Mouse (Mus musculus): ENCODE results near the gene Plppr4. TPM values are rescaled to one million over a fixed set of nuclear protein-coding genes. Genes with fewer than 3 reads are reported as not detected.

Gene Plppr4
- total RNA-seq, 1 experiment, result not detected

- in situ Hi-C loops (cut with MboI; ENCODE audit: low sequenced_read_pairs in 2 of 2, unreplicated experiment in 2 of 2), result no loop called here
- H3K27ac ChIP-seq (ENCODE audit: insufficient read depth, low read depth, low read length, poor library complexity, severe bottlenecking), result no peak overlapping the region
- no peaks in the 10 kb centered on the region for H3K9me3 ChIP-seq (ENCODE audit: control insufficient read depth, insufficient read depth, low read depth, low read length)
- DNase-seq (ENCODE audit: low read depth, low spot score), result no peak
- TF ChIP-seq CHD2 (IDR thresholded peaks at IDR 0.05; ENCODE audit: low read depth, low read length) (no peak), HCFC1 (IDR thresholded peaks at IDR 0.05; ENCODE audit: borderline replicate concordance, insufficient read depth, low read length) (no peak), MAFK (IDR thresholded peaks at IDR 0.05; ENCODE audit: insufficient read depth, low read depth, low read length) (no peak), ZC3H11A (IDR thresholded peaks at IDR 0.05; ENCODE audit: borderline replicate concordance, low read depth, low read length) (no peak), ZNF384 (IDR thresholded peaks at IDR 0.05; ENCODE audit: low read depth, low read length) (no peak)
- H3K4me1 ChIP-seq (ENCODE audit: control insufficient read depth in 2 of 2, insufficient read depth in 2 of 2, low read length in 2 of 2, poor library complexity in 1 of 2), result peaks cover 2 to 4% of the 10 kb centered on the region in 2 experiments; a peak in 3 of 4 replicates
- H3K4me3 ChIP-seq (ENCODE audit: insufficient read depth in 1 of 2, low read depth in 1 of 2, low read length in 2 of 2, poor library complexity in 1 of 2, severe bottlenecking in 1 of 2), result no peak overlapping the region
- no peak overlapping the region for H3K9ac ChIP-seq (ENCODE audit: insufficient read depth, low read depth, low read length, poor library complexity, severe bottlenecking)
- H3K36me3 ChIP-seq (ENCODE audit: control insufficient read depth, insufficient read depth, low read length, poor library complexity, severe bottlenecking), result no peaks in the 10 kb centered on the region
Observed at GRCm38 (mm10) chr3:117308895-117309579, 51.6 kb downstream of the Plppr4 start.

GRCm38 (mm10) chr3:117307555-117307954 lies 53.1 kb downstream of the Plppr4 start:
- TF ChIP-seq HCFC1 (IDR thresholded peaks at IDR 0.05; ENCODE audit: borderline replicate concordance, insufficient read depth, low read length) (no peak), ZC3H11A (IDR thresholded peaks at IDR 0.05; ENCODE audit: borderline replicate concordance, low read depth, low read length) (no peak), MAFK (IDR thresholded peaks at IDR 0.05; ENCODE audit: insufficient read depth, low read depth, low read length) (no peak), CHD2 (IDR thresholded peaks at IDR 0.05; ENCODE audit: low read depth, low read length) (no peak), ZNF384 (IDR thresholded peaks at IDR 0.05; ENCODE audit: low read depth, low read length) (no peak)
- H3K27ac ChIP-seq (ENCODE audit: insufficient read depth, low read depth, low read length, poor library complexity, severe bottlenecking), result no peak overlapping the region
- no peak overlapping the region for H3K4me3 ChIP-seq (ENCODE audit: insufficient read depth in 1 of 2, low read depth in 1 of 2, low read length in 2 of 2, poor library complexity in 1 of 2, severe bottlenecking in 1 of 2)
- H3K9me3 ChIP-seq (ENCODE audit: control insufficient read depth, insufficient read depth, low read depth, low read length), result no peaks in the 10 kb centered on the region
- H3K9ac ChIP-seq (ENCODE audit: insufficient read depth, low read depth, low read length, poor library complexity, severe bottlenecking), result no peak overlapping the region
- DNase-seq (ENCODE audit: low read depth, low spot score), result no peak
- in situ Hi-C loops (cut with MboI; ENCODE audit: low sequenced_read_pairs in 2 of 2, unreplicated experiment in 2 of 2), result no loop called here
- peaks cover 2 to 4% of the 10 kb centered on the region in 2 experiments; a peak in 3 of 4 replicates for H3K4me1 ChIP-seq (ENCODE audit: control insufficient read depth in 2 of 2, insufficient read depth in 2 of 2, low read length in 2 of 2, poor library complexity in 1 of 2)
- no peaks in the 10 kb centered on the region for H3K36me3 ChIP-seq (ENCODE audit: control insufficient read depth, insufficient read depth, low read length, poor library complexity, severe bottlenecking)

DNA sequence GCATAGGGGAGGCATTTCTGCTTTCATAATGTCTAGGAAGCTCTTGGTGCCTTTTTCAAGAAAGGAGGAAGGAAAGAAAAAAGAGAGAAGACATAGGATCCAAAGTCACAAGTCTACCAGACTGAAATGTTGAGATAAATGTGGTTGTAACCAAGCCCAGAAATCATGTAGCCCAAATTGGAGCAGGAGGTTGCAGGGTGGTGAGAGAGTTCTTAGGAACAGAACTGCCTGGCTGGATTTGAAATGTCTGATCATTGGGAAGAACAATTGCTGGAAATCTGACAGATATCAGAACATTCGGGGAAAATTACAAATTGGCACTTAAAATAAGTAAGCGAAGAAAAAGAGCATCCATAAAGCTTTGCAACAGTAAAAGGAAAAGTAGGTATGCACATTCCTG lies 56.6 kb downstream of the Plppr4 start:
- H3K9ac ChIP-seq (ENCODE audit: insufficient read depth, low read depth, low read length, poor library complexity, severe bottlenecking), result no peak overlapping the region
- no peak overlapping the region for H3K4me3 ChIP-seq (ENCODE audit: insufficient read depth in 1 of 2, low read depth in 1 of 2, low read length in 2 of 2, poor library complexity in 1 of 2, severe bottlenecking in 1 of 2)
- H3K27ac ChIP-seq (ENCODE audit: insufficient read depth, low read depth, low read length, poor library complexity, severe bottlenecking), result no peak overlapping the region
- in situ Hi-C loops (cut with MboI; ENCODE audit: low sequenced_read_pairs in 2 of 2, unreplicated experiment in 2 of 2), result no loop called here
- DNase-seq (ENCODE audit: low read depth, low spot score), result no peak
- no peak for TF ChIP-seq ZC3H11A (IDR thresholded peaks at IDR 0.05; ENCODE audit: borderline replicate concordance, low read depth, low read length)
- TF ChIP-seq CHD2 (IDR thresholded peaks at IDR 0.05; ENCODE audit: low read depth, low read length), result no peak
- TF ChIP-seq ZNF384 (IDR thresholded peaks at IDR 0.05; ENCODE audit: low read depth, low read length), result no peak
- TF ChIP-seq MAFK (IDR thresholded peaks at IDR 0.05; ENCODE audit: insufficient read depth, low read depth, low read length), result no peak
- TF ChIP-seq HCFC1 (IDR thresholded peaks at IDR 0.05; ENCODE audit: borderline replicate concordance, insufficient read depth, low read length), result no peak
- H3K36me3 ChIP-seq (ENCODE audit: control insufficient read depth, insufficient read depth, low read length, poor library complexity, severe bottlenecking), result no peaks in the 10 kb centered on the region
- no peaks in the 10 kb centered on the region for H3K4me1 ChIP-seq (ENCODE audit: control insufficient read depth in 2 of 2, insufficient read depth in 2 of 2, low read length in 2 of 2, poor library complexity in 1 of 2)
- H3K9me3 ChIP-seq (ENCODE audit: control insufficient read depth, insufficient read depth, low read depth, low read length), result no peaks in the 10 kb centered on the region

DNA sequence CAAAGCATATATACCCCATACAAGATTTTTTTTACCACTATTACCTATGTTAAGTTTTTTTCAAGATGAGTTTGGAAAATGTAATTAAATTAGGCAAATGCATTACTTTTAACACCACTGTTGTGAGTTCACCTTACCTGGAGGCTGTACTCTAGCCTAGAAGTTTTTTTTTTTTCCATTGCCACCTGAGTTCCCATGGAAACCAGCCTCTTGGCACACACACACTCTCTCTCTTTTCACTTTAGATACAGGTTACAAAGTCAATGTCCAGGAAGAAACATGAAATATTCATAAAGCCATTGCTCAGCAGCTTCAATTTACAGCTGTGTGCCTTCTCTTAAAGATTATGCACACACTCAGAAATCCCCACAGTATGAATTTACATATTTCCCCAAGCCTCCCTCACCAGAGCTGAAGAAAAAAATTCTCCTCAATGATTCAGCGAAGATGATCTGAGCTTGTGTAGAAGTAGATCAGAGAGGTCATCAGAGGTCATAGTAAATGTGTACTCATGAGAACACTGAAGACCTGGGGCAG lies 59.9 kb downstream of the Plppr4 start:
- TF ChIP-seq ZC3H11A (IDR thresholded peaks at IDR 0.05; ENCODE audit: borderline replicate concordance, low read depth, low read length), result no peak
- TF ChIP-seq ZNF384 (IDR thresholded peaks at IDR 0.05; ENCODE audit: low read depth, low read length), result no peak
- TF ChIP-seq CHD2 (IDR thresholded peaks at IDR 0.05; ENCODE audit: low read depth, low read length), result no peak
- TF ChIP-seq HCFC1 (IDR thresholded peaks at IDR 0.05; ENCODE audit: borderline replicate concordance, insufficient read depth, low read length), result no peak
- no peak for TF ChIP-seq MAFK (IDR thresholded peaks at IDR 0.05; ENCODE audit: insufficient read depth, low read depth, low read length)
- H3K36me3 ChIP-seq (ENCODE audit: control insufficient read depth, insufficient read depth, low read length, poor library complexity, severe bottlenecking), result no peaks in the 10 kb centered on the region
- no peak for DNase-seq (ENCODE audit: low read depth, low spot score)
- no peaks in the 10 kb centered on the region for H3K4me1 ChIP-seq (ENCODE audit: control insufficient read depth in 2 of 2, insufficient read depth in 2 of 2, low read length in 2 of 2, poor library complexity in 1 of 2)
- no peak overlapping the region for H3K9ac ChIP-seq (ENCODE audit: insufficient read depth, low read depth, low read length, poor library complexity, severe bottlenecking)
- in situ Hi-C loops (cut with MboI; ENCODE audit: low sequenced_read_pairs in 2 of 2, unreplicated experiment in 2 of 2), result no loop called here
- H3K27ac ChIP-seq (ENCODE audit: insufficient read depth, low read depth, low read length, poor library complexity, severe bottlenecking), result no peak overlapping the region
- H3K9me3 ChIP-seq (ENCODE audit: control insufficient read depth, insufficient read depth, low read depth, low read length), result no peaks in the 10 kb centered on the region
- no peak overlapping the region for H3K4me3 ChIP-seq (ENCODE audit: insufficient read depth in 1 of 2, low read depth in 1 of 2, low read length in 2 of 2, poor library complexity in 1 of 2, severe bottlenecking in 1 of 2)

Data from ES-E14 (cell line).